Mouse (Mus musculus): ENCODE measurements around the gene Chchd3. TPM values are rescaled to one million over a fixed set of nuclear protein-coding genes. Genes with fewer than 3 reads are reported as not detected.

Gene Chchd3
- total and polyA plus RNA-seq, 3 experiments = 205 to 243 TPM; not detected in 1

GRCm38 (mm10) chr6:32894100-32894499 lies 166.0 kb downstream of the Chchd3 start:
- no peaks in the 10 kb centered on the region for H3K27me3 ChIP-seq (ENCODE audit: control insufficient read depth in 1 of 2, insufficient read depth in 2 of 2, low read length in 2 of 2)
- no peak overlapping the region for H3K4me3 ChIP-seq (ENCODE audit: control insufficient read depth in 1 of 2, insufficient read depth in 1 of 2, low read depth in 2 of 2, low read length in 2 of 2)
- H3K4me1 ChIP-seq (ENCODE audit: control insufficient read depth in 1 of 2, insufficient read depth in 2 of 2, low read length in 2 of 2) = peaks cover 3 to 5% of the 10 kb centered on the region in 2 experiments; a peak in 2 of 4 replicates
- H3K9ac ChIP-seq (ENCODE audit: control insufficient read depth, low read depth, low read length, poor library complexity, severe bottlenecking) = no peak overlapping the region
- TF ChIP-seq MAZ (IDR thresholded peaks at IDR 0.05; ENCODE audit: low read depth, low read length) (no peak), GABPA (IDR thresholded peaks at IDR 0.05; ENCODE audit: low read depth, low read length) (no peak), MYC (IDR thresholded peaks at IDR 0.05; ENCODE audit: low read depth, low read length) (no peak), UBTF (IDR thresholded peaks at IDR 0.05; ENCODE audit: borderline replicate concordance, insufficient read depth, low read depth, low read length) (no peak), E2F4 (IDR thresholded peaks at IDR 0.05; ENCODE audit: borderline replicate concordance, low read depth, low read length) (no peak), TCF12 (IDR thresholded peaks at IDR 0.05; ENCODE audit: low read depth, low read length) (peak; percentile 44; the same call in 1 of the 2 replicates), EP300 (IDR thresholded peaks at IDR 0.05; ENCODE audit: low read depth in 1 of 2, low read length in 2 of 2) (peak in 1 of 2 experiments; percentile 50; a peak in 2 of 4 replicates), HCFC1 (IDR thresholded peaks at IDR 0.05; ENCODE audit: low read depth, low read length) (no peak), TAL1 (IDR thresholded peaks at IDR 0.05; ENCODE audit: low read length) (no peak), SMC3 (IDR thresholded peaks at IDR 0.05; ENCODE audit: low read depth, low read length) (no peak), MAX (IDR thresholded peaks at IDR 0.05; ENCODE audit: low read length) (no peak), MAFK (IDR thresholded peaks at IDR 0.05; ENCODE audit: borderline replicate concordance, low read depth, low read length) (no peak), RAD21 (IDR thresholded peaks at IDR 0.05; ENCODE audit: low read depth, low read length) (no peak), ZNF384 (IDR thresholded peaks at IDR 0.05; ENCODE audit: low read depth, low read length) (peak; percentile 24), GATA1 (IDR thresholded peaks at IDR 0.05; ENCODE audit: low read depth, low read length) (0 out of 2 replicates have a peak, but pooled peaks have one; percentile 44), SIN3A (IDR thresholded peaks at IDR 0.05; ENCODE audit: low read length) (no peak), MYB (IDR thresholded peaks at IDR 0.05; ENCODE audit: low read depth, low read length) (no peak), MXI1 (IDR thresholded peaks at IDR 0.05; ENCODE audit: low read depth, low read length) (no peak), CHD2 (IDR thresholded peaks at IDR 0.05; ENCODE audit: low read length) (no peak), USF2 (IDR thresholded peaks at IDR 0.05; ENCODE audit: borderline replicate concordance in 1 of 2, insufficient read depth in 1 of 2, low read depth in 1 of 2, low read length in 2 of 2) (no peak), ZC3H11A (IDR thresholded peaks at IDR 0.05; ENCODE audit: low read depth, low read length) (no peak), POLR2AphosphoS5 (IDR thresholded peaks at IDR 0.05; ENCODE audit: borderline replicate concordance, low read depth, low read length) (no peak), NRF1 (IDR thresholded peaks at IDR 0.05; ENCODE audit: insufficient read depth, low read depth, low read length, poor library complexity, severe bottlenecking) (no peak), BHLHE40 (IDR thresholded peaks at IDR 0.05; ENCODE audit: borderline replicate concordance, low read depth, low read length) (peak; percentile 40; the same call in 1 of the 2 replicates), POLR2A (IDR thresholded peaks at IDR 0.05; ENCODE audit: control insufficient read depth in 1 of 2, insufficient read depth in 1 of 2, low read depth in 1 of 2, low read length in 2 of 2, poor library complexity in 1 of 2) (no peak), KAT2A (conservative IDR thresholded peaks at IDR 0.05; ENCODE audit: low read depth, low read length) (no peak), USF1 (IDR thresholded peaks at IDR 0.05; ENCODE audit: low read depth, low read length) (0 out of 2 replicates have a peak, but pooled peaks have one; percentile 12), ZKSCAN1 (IDR thresholded peaks at IDR 0.05; ENCODE audit: low read depth, low read length) (no peak), ZMIZ1 (IDR thresholded peaks at IDR 0.05; ENCODE audit: low read depth, low read length) (no peak), MEF2A (IDR thresholded peaks at IDR 0.05; ENCODE audit: extremely low read depth, insufficient replicate concordance, low read depth, low read length, poor library complexity, severe bottlenecking) (no peak), TBP (IDR thresholded peaks at IDR 0.05; ENCODE audit: low read depth, low read length) (no peak), NELFE (IDR thresholded peaks at IDR 0.05; ENCODE audit: low read depth, low read length) (no peak), RCOR1 (IDR thresholded peaks at IDR 0.05; ENCODE audit: low read depth, low read length) (no peak), JUND (IDR thresholded peaks at IDR 0.05; ENCODE audit: low read depth, low read length) (no peak), POLR2AphosphoS2 (IDR thresholded peaks at IDR 0.05; ENCODE audit: low read length) (no peak), ETS1 (IDR thresholded peaks at IDR 0.05; ENCODE audit: low read depth, low read length) (no peak; the same call in 1 of the 2 replicates), ELF1 (IDR thresholded peaks at IDR 0.05; ENCODE audit: low read depth, low read length) (no peak), CTCF (IDR thresholded peaks at IDR 0.05 in 2 of 3, conservative IDR thresholded peaks at IDR 0.05 in 1 of 3; ENCODE audit: control insufficient read depth in 1 of 3, insufficient read depth in 1 of 3, low read depth in 2 of 3, low read length in 3 of 3, poor library complexity in 1 of 3, severe bottlenecking in 1 of 3) (no peak)
- no peak overlapping the region for H3K27ac ChIP-seq (ENCODE audit: control insufficient read depth, low read depth, low read length)
- H3K79me2 ChIP-seq (ENCODE audit: control insufficient read depth, insufficient read depth, low read length, poor library complexity) = 0 out of 2 replicates have a peak, but pooled peaks cover 1% of the 10 kb centered on the region
- DNase-seq (ENCODE audit: low read depth, low spot score) = peak; percentile 28
- peaks cover 2 to 12% of the 10 kb centered on the region in 2 experiments for H3K36me3 ChIP-seq (ENCODE audit: control insufficient read depth in 1 of 2, insufficient read depth in 2 of 2, low read length in 2 of 2)
- no peaks in the 10 kb centered on the region for H3K9me3 ChIP-seq (replicated peaks; ENCODE audit: insufficient read depth, low read length)
